Mouse (Mus musculus): ENCODE data around the gene Fer. TPM values are rescaled to one million over a fixed set of nuclear protein-coding genes. Genes with fewer than 3 reads are reported as not detected.

The Fer gene
- polyA plus RNA-seq, 1 experiment from 2014 or later: 12.6 TPM

GRCm38 (mm10) chr17:64065243-64065642 is 202.4 kb downstream of the Fer start:
- no peaks in the 10 kb centered on the region for H3K36me3 ChIP-seq (ENCODE audit: control insufficient read depth, insufficient read depth)
- no peaks in the 10 kb centered on the region for H3K4me1 ChIP-seq (replicated peaks; ENCODE audit: control insufficient read depth, insufficient read depth, low read length)
- no peaks in the 10 kb centered on the region for H3K27me3 ChIP-seq (replicated peaks; ENCODE audit: control insufficient read depth, insufficient read depth, low read length)
- no peak overlapping the region for H3K4me2 ChIP-seq (replicated peaks; ENCODE audit: low read depth)
- no peak overlapping the region for H3K27ac ChIP-seq (ENCODE audit: low read depth, low read length)
- no peak for ATAC-seq
- 87% methylated on average over 3 of the region's 3 CpGs for WGBS
- H3K9me3 ChIP-seq (ENCODE audit: control insufficient read depth): no peaks in the 10 kb centered on the region
- no peak overlapping the region for H3K4me3 ChIP-seq (ENCODE audit: low read depth, low read length)
- no peak for TF ChIP-seq CTCF (IDR thresholded peaks at IDR 0.05; ENCODE audit: low read depth)
- H3K9ac ChIP-seq (ENCODE audit: low read depth, low read length): no peak overlapping the region

- Histone ChIP-seq H3K9me3 (ENCODE audit: control insufficient read depth) (no peaks in the 10 kb centered on the region), H3K9ac (ENCODE audit: low read depth, low read length) (no peak overlapping the region), H3K27me3 (replicated peaks; ENCODE audit: control insufficient read depth, insufficient read depth, low read length) (no peaks in the 10 kb centered on the region), H3K36me3 (ENCODE audit: control insufficient read depth, insufficient read depth) (no peaks in the 10 kb centered on the region), H3K27ac (ENCODE audit: low read depth, low read length) (no peak overlapping the region), H3K4me2 (replicated peaks; ENCODE audit: low read depth) (no peak overlapping the region), H3K4me1 (replicated peaks; ENCODE audit: control insufficient read depth, insufficient read depth, low read length) (no peaks in the 10 kb centered on the region), H3K4me3 (ENCODE audit: low read depth, low read length) (no peak overlapping the region)
- TF ChIP-seq CTCF (IDR thresholded peaks at IDR 0.05; ENCODE audit: low read depth): no peak
- ATAC-seq: no peak
- WGBS: 94% methylated on average over 7 of the region's 7 CpGs
Measured at GRCm38 (mm10) chr17:64077392-64077791, 214.5 kb downstream of the Fer start.

DNA sequence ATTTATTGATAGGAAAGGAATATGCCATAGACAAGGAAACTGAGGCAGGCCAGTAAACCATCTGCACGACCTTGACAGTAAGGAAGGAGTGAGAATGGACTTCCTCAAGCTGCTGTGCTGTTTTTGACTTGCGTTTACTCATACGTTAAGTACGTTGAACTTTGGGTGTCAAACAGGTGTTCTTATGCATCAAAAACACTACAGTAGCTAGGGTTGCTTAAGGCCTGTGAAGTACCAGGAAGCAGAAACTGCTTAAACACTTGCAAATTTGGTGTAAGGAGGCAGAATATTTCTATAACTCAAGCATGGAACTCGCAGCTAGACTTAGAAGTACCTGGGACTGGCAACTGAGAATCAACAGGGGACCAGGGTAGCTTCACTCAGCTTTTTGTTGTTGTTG is 221.9 kb downstream of the Fer start:
- H3K27me3 ChIP-seq (replicated peaks; ENCODE audit: control insufficient read depth, insufficient read depth, low read length): no peaks in the 10 kb centered on the region
- no peak overlapping the region for H3K4me2 ChIP-seq (replicated peaks; ENCODE audit: low read depth)
- no peak for ATAC-seq
- no peaks in the 10 kb centered on the region for H3K9me3 ChIP-seq (ENCODE audit: control insufficient read depth)
- no peaks in the 10 kb centered on the region for H3K4me1 ChIP-seq (replicated peaks; ENCODE audit: control insufficient read depth, insufficient read depth, low read length)
- TF ChIP-seq CTCF (IDR thresholded peaks at IDR 0.05; ENCODE audit: low read depth): no peak
- WGBS: 78% methylated on average over 5 of the region's 5 CpGs
- no peaks in the 10 kb centered on the region for H3K36me3 ChIP-seq (ENCODE audit: control insufficient read depth, insufficient read depth)
- no peak overlapping the region for H3K27ac ChIP-seq (ENCODE audit: low read depth, low read length)
- no peak overlapping the region for H3K9ac ChIP-seq (ENCODE audit: low read depth, low read length)
- no peak overlapping the region for H3K4me3 ChIP-seq (ENCODE audit: low read depth, low read length)

DNA sequence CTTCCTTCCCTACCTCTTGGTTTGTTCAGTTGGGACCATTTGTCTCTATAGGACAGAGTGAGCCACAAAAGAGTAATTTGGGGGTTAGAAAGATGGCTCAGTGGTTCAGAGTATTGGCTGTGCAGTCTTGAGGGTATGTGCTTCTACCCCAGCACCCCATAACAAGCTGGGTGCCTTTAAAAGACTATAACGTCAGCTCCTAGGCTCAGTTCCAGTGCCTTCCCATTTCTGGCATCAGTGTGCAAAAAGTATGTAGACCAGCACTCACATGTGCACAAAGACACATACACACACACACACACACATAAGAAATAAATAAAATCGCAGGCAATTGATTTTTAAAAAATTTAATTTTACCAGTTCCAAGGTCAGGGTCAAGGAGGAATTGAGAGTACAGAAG is 222.6 kb downstream of the Fer start:
- ATAC-seq: no peak
- H3K27ac ChIP-seq (ENCODE audit: low read depth, low read length): no peak overlapping the region
- H3K27me3 ChIP-seq (replicated peaks; ENCODE audit: control insufficient read depth, insufficient read depth, low read length): no peaks in the 10 kb centered on the region
- 87% methylated on average over 2 of the region's 2 CpGs for WGBS
- no peaks in the 10 kb centered on the region for H3K4me1 ChIP-seq (replicated peaks; ENCODE audit: control insufficient read depth, insufficient read depth, low read length)
- H3K4me3 ChIP-seq (ENCODE audit: low read depth, low read length): no peak overlapping the region
- no peaks in the 10 kb centered on the region for H3K9me3 ChIP-seq (ENCODE audit: control insufficient read depth)
- no peaks in the 10 kb centered on the region for H3K36me3 ChIP-seq (ENCODE audit: control insufficient read depth, insufficient read depth)
- no peak for TF ChIP-seq CTCF (IDR thresholded peaks at IDR 0.05; ENCODE audit: low read depth)
- H3K4me2 ChIP-seq (replicated peaks; ENCODE audit: low read depth): no peak overlapping the region
- H3K9ac ChIP-seq (ENCODE audit: low read depth, low read length): no peak overlapping the region

DNA sequence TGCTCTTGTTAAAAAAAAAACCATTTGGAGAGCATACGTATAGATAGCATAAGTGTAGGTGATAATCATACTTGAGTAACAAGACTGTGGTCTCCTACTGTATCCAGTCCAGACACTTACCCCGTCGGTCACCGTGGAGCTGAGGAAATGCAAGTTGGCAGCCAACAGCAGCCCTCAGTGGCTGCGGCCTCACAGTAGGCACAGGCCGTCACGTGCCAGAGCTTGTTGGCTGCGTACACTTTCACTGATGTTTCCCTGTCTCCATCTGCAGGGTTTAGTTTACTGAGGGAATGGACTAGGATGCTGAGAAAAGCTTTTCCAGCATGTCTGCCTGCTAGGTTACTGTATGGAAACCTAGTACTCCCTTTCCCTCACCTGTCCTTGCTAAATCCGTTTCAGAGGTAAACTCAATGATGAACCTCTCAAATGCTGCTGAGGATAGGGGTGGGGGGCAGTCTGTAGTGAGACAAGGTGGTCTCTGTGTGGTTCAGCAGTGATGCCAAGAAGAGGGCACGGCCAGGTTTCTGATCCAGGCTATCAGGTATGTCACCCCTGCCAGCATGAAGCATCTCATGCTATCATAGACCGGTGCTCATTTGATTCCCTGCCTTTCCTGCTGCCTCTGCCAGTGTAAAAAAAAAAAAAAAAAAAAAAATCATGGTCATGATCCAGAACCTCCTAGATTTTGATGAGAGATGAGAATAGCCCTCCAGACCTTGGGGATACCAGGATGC is 224.2 kb downstream of the Fer start:
- WGBS: 92% methylated on average over 11 of the region's 11 CpGs
- H3K9me3 ChIP-seq (ENCODE audit: control insufficient read depth): no peaks in the 10 kb centered on the region
- H3K4me3 ChIP-seq (ENCODE audit: low read depth, low read length): no peak overlapping the region
- H3K27ac ChIP-seq (ENCODE audit: low read depth, low read length): no peak overlapping the region
- no peaks in the 10 kb centered on the region for H3K36me3 ChIP-seq (ENCODE audit: control insufficient read depth, insufficient read depth)
- no peak for TF ChIP-seq CTCF (IDR thresholded peaks at IDR 0.05; ENCODE audit: low read depth)
- no peak overlapping the region for H3K4me2 ChIP-seq (replicated peaks; ENCODE audit: low read depth)
- no peaks in the 10 kb centered on the region for H3K27me3 ChIP-seq (replicated peaks; ENCODE audit: control insufficient read depth, insufficient read depth, low read length)
- no peak overlapping the region for H3K9ac ChIP-seq (ENCODE audit: low read depth, low read length)
- no peak for ATAC-seq
- H3K4me1 ChIP-seq (replicated peaks; ENCODE audit: control insufficient read depth, insufficient read depth, low read length): no peaks in the 10 kb centered on the region

DNA sequence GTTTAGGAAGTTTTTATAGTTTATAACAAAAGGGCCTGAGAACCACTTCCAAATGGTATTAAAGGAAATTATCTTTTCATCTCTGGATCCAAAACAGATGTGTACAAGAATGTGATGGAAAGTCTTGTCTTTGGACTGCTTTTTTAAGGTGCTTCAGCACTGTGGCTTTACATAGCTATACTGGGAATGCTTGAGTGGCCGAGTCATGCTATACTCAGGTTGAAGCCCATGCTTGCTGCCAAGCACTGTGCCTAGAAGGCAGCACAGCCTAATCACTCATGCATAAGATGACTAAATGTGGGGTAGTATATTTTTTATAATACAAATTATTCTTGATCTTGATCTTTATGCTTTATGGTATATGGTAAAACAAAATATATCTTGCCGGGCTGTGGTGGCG is 225.0 kb downstream of the Fer start:
- Histone ChIP-seq H3K27me3 (replicated peaks; ENCODE audit: control insufficient read depth, insufficient read depth, low read length) (no peaks in the 10 kb centered on the region), H3K9me3 (ENCODE audit: control insufficient read depth) (no peaks in the 10 kb centered on the region), H3K36me3 (ENCODE audit: control insufficient read depth, insufficient read depth) (no peaks in the 10 kb centered on the region), H3K4me2 (replicated peaks; ENCODE audit: low read depth) (no peak overlapping the region), H3K27ac (ENCODE audit: low read depth, low read length) (no peak overlapping the region), H3K9ac (ENCODE audit: low read depth, low read length) (no peak overlapping the region), H3K4me1 (replicated peaks; ENCODE audit: control insufficient read depth, insufficient read depth, low read length) (no peaks in the 10 kb centered on the region), H3K4me3 (ENCODE audit: low read depth, low read length) (no peak overlapping the region)
- WGBS: 94% methylated on average over 3 of the region's 3 CpGs
- no peak for ATAC-seq
- TF ChIP-seq CTCF (IDR thresholded peaks at IDR 0.05; ENCODE audit: low read depth): no peak

Measured in intestine, postnatal 0 days (tissue).